Mouse (Mus musculus): ENCODE measurements around the gene Ptprn2.

DNA sequence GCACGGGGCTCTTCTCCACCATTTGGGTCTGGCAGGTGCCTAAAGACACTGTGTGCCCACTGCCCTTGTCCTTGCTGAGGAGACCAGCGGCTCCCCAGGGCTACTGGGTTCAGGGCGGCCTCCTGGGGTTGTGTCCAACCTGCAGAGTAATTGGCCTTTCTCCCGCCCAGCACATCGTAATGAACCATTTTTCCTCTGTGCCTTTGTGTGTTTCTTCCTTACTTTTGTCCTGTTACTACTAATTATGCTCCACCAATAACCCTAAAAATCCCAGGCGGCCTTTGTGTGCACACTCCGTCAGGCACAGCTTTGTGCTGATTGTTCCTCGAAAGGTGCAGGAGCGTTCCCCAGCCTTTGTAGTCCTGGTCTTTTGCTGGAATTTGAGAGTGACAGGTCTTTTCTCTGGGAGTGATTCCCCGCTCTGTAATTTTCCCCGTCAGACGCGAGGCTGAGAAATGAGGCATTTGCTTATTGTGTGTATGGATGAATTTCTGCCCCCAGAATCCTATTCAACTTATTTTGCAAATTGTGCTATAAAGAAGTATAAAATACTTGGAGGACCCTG is 690.8 kb downstream of the Ptprn2 start:
- TF ChIP-seq CTCF (IDR thresholded peaks at IDR 0.05; ENCODE audit: low read depth) (no peak), EP300 (IDR thresholded peaks at IDR 0.05; ENCODE audit: low read depth) (no peak)

Measured in liver, postnatal 0 days (tissue).